Mouse (Mus musculus): Measurements from ENCODE around the gene Il18.

GRCm38 (mm10) chr9:50616161-50616560 is 61.5 kb downstream of the Il18 start:
- TF ChIP-seq POLR2AphosphoS2 (IDR thresholded peaks at IDR 0.05; ENCODE audit: insufficient read length, low read depth), result no peak
- TF ChIP-seq E2F4 (IDR thresholded peaks at IDR 0.05; ENCODE audit: insufficient read depth), result no peak
- no peak for TF ChIP-seq POLR2A (IDR thresholded peaks at IDR 0.05; ENCODE audit: insufficient read length, low read depth)
- no peak for TF ChIP-seq USF1 (IDR thresholded peaks at IDR 0.05; ENCODE audit: low read depth)
- no peak for TF ChIP-seq TCF12 (IDR thresholded peaks at IDR 0.05; ENCODE audit: insufficient read depth, poor library complexity, severe bottlenecking)
- TF ChIP-seq MYOG (IDR thresholded peaks at IDR 0.05; ENCODE audit: control insufficient read depth in 1 of 3, insufficient read depth in 1 of 3, insufficient read length in 2 of 3, low read depth in 2 of 3), result no peak
- TF ChIP-seq CEBPB (IDR thresholded peaks at IDR 0.05; ENCODE audit: insufficient read depth, poor library complexity, severe bottlenecking), result no peak
- no peak for TF ChIP-seq TCF3 (IDR thresholded peaks at IDR 0.05; ENCODE audit: insufficient read length, low read depth)
- no peak for TF ChIP-seq MAX (IDR thresholded peaks at IDR 0.05; ENCODE audit: low read depth)
- TF ChIP-seq MYOD1 (IDR thresholded peaks at IDR 0.05; ENCODE audit: control insufficient read depth in 1 of 3, insufficient read length in 2 of 3, low read depth in 2 of 3), result no peak
- TF ChIP-seq REST (IDR thresholded peaks at IDR 0.05; ENCODE audit: insufficient read depth, insufficient read length), result no peak

Data from myocyte (in vitro differentiated cells).